Mouse (Mus musculus) bone marrow, adult 2 months (tissue): Measurements from ENCODE around the gene Zfp282.

Experiments
- CTCF ChIP-seq: fragments of 200-500 bp; IDR thresholded peaks from 2 replicates; pipeline ENCODE4 v1.5.1; 2011; ENCODE audit warnings: low read length, control low read depth; ENCODE audit not compliant: control insufficient read depth, insufficient read depth
- POLR2A ChIP-seq: fragments of 200-500 bp; IDR thresholded peaks from 2 replicates; pipeline ENCODE4 v1.6.1; 2011; ENCODE audit warnings: low read depth, mild to moderate bottlenecking, control low read depth, low read length, borderline replicate concordance; ENCODE audit not compliant: control insufficient read depth

DNA sequence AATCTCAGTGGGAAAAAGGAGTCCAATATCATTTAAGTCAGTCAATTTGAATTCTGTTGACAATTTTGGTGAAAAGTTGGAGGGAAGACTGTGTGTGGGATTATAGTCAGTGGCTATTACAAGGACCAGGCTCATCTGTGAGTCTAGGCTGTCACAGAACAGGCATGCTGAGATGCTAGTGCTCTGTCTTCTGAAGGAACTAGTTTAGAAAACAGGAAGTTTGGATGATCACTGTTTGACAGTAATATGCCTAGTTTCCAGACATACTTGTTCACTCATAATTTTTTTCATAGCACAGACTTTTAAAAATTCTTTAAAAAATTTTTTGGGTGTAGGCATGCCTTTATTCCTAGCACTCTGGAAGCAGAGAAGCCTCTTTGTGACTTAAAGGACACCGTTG lies 35.9 kb upstream of the Zfp282 start:
- no peak for TF ChIP-seq CTCF
- TF ChIP-seq POLR2A: no peak
